Mouse (Mus musculus) lung, embryonic 15.5 days (tissue): Measurements from ENCODE around the gene Arf3. TPM values are rescaled to one million over a fixed set of nuclear protein-coding genes. Genes with fewer than 3 reads are reported as not detected.
A peak's percentile ranks its signal among the peaks of the same experiment; 100 is the strongest.
"Not testable (repeated sequence)": the region's sequence is repeated elsewhere in the genome, so short reads cannot be mapped to it uniquely, and the experiment has no call there.

Experiments
- ATAC-seq: fragments of 200-750 bp; cut with Nextera tagmentation; 2 replicates; pipeline ENCODE4 v1.8.0; 2017; ENCODE audit warnings: moderate number of reproducible peaks, borderline replicate concordance; ENCODE audit not compliant: low FRiP score, low TSS enrichment; ENCODE audit errors: extremely low read depth
- H3K27ac ChIP-seq: fragments of 300-500 bp; sonication (generic); 2 replicates; pipeline ENCODE4 v1.5.1; 2015; ENCODE audit warnings: moderate library complexity, mild to moderate bottlenecking, inconsistent platforms
- H3K27me3 ChIP-seq: fragments of 300-500 bp; sonication (generic); 2 replicates; pipeline ENCODE4 v1.6.1; 2015; ENCODE audit warnings: inconsistent platforms
- H3K36me3 ChIP-seq: fragments of 300-500 bp; sonication (generic); 2 replicates; pipeline ENCODE4 v1.6.1; 2015; ENCODE audit warnings: inconsistent platforms
- H3K4me1 ChIP-seq: fragments of 300-500 bp; sonication (generic); 2 replicates; pipeline ENCODE4 v1.6.1; 2015; ENCODE audit warnings: inconsistent platforms
- H3K4me2 ChIP-seq: fragments of 300-500 bp; sonication (generic); 2 replicates; pipeline ENCODE4 v1.6.1; 2015; ENCODE audit warnings: inconsistent platforms, mild to moderate bottlenecking, moderate library complexity
- H3K4me3 ChIP-seq: fragments of 300-500 bp; sonication (generic); 2 replicates; pipeline ENCODE4 v1.5.1; 2015; ENCODE audit warnings: mild to moderate bottlenecking, inconsistent platforms
- H3K9ac ChIP-seq: fragments of 300-500 bp; sonication (generic); 2 replicates; pipeline ENCODE4 v1.6.1; 2015; ENCODE audit warnings: inconsistent platforms
- H3K9me3 ChIP-seq: fragments of 300-500 bp; sonication (generic); 2 replicates; pipeline ENCODE4 v1.6.1; 2016; ENCODE audit warnings: inconsistent platforms
- WGBS: fragments of 180-500 bp; shearing (Covaris S2); methylation state at CpG from one replicate; pipeline ENCODE4 v1.1.7; 2015; 5-methylcytosine and 5-hydroxymethylcytosine counted together
- polyA plus RNA-seq: library from polyadenylated mRNA; unstranded; fragments of >200 nt; fragmentation: Nextera tagmentation; extraction: Ambion mirVana; gene quantifications from 2 replicates; pipeline ENCODE4 v1.2.1, GENCODE M21; 2015

Arf3 gene
- polyA plus RNA-seq, result 45.7 and 45.8 TPM in 2 replicates

DNA sequence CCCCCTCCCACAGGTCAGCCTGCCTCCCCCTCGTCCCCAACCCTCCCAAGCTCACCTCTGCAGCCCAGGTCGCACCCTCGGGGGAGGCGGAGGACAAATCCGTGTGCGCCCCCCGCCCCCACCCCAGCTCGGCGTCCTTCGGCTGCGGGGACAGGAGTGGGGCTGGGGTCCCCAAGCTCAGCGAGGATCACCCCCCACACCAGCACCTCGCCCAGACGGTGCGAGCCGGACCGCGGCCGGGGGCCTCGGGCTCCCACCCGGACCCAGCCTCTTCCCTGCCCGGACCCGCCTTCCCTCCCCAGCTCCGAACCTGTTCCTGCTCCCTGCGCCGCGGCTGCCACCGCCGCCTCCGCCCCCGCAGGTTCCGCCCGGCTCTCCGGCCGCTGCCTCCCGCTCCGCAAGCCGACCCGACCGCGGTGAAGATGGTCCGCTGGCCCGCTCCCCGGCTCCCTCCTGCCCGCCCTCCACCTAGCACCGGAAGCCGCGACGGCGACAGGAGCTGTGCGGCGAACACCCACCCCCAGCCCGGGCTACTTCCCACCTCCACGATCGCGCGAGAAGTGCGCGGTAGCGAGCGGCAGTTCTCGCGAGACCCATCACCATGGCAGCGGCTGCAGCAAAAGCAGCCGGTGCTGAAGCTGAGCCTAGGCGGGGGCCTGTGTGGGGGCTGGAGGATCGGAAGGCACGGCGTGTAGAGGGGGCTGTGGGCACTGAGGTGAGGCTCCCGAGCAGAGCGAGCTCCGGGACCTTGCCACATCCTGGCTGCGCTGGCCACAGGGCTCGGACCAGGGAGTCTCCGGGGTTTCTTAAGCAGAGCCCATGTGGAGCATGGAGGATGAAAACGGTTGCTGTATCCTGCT, at the start of gene Arf3:
Gene Arf3 (minus strand): TSS at position 545 of the 860 bp plus-strand sequence.
- ATAC-seq, result peak; percentile 94
- Histone ChIP-seq H3K36me3 (peaks cover 10% of the 10 kb centered on the region; the same call in 1 of the 2 replicates), H3K27me3 (peaks cover 3% of the 10 kb centered on the region; the same call in 1 of the 2 replicates), H3K4me2 (peak within 1 kb of the TSS; percentile 86), H3K9me3 (no peaks in the 10 kb centered on the region), H3K4me3 (peak within 1 kb of the TSS; percentile 99), H3K4me1 (peaks cover 16% of the 10 kb centered on the region), H3K9ac (peak within 1 kb of the TSS; percentile 90), H3K27ac (peak within 1 kb of the TSS; percentile 82)
- under 1% methylated on average over 69 of the region's 76 CpGs for WGBS

DNA sequence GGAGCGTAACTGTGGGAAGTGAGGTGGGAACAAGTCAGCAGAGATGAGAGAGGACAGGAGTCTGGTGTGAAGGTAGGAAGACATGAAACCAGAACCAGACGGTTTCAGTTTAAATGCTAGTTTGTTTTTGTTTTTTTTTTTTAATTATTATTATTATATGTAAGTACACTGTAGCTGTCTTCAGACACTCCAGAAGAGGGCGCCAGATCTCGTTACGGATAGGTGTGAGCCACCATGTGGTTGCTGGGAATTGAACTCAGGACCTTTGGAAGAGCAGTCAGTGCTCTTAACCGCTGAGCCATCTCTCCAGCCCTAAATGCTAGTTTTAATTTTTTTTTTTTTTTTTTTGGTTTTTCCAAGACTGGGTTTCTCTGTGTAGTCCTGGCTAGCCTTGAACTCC, 47.2 kb upstream of the Arf3 start:
- not testable (repeated sequence) for H3K27ac ChIP-seq, H3K9me3 ChIP-seq, H3K4me2 ChIP-seq, ATAC-seq, H3K4me3 ChIP-seq, H3K9ac ChIP-seq
- H3K4me1 ChIP-seq, result peaks cover 36% of the 10 kb centered on the region
- peaks cover 50% of the 10 kb centered on the region for H3K27me3 ChIP-seq
- WGBS, result 70% methylated on average over 6 of the region's 6 CpGs
- peaks cover 38% of the 10 kb centered on the region for H3K36me3 ChIP-seq

DNA sequence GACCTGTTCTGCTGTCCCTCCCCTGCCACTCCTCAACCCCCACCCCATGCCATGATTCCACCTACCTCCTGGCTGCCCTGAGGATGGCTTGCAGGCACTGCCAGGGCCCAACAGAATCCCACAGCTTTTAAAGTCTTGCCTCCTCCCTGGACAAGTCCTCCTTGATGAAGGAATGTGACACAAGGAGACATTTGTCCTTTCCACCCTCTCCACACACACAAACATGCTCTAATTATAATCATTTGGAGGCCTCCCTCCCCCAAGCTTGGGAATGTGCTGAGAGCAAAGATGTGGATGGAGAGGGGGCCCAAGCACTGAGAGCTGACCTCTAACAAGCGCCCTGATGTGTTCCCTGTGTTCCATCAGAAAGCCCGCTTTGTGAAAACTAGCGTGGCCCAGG, 46.4 kb upstream of the Arf3 start, which contains the start of gene Ddn:
Gene Ddn (minus strand): TSS at position 101 of the 400 bp plus-strand sequence.
- Histone ChIP-seq H3K4me1 (peaks cover 40% of the 10 kb centered on the region), H3K4me2 (peak within 1 kb of the TSS; percentile 86), H3K27me3 (peaks cover 59% of the 10 kb centered on the region), H3K9me3 (no peaks in the 10 kb centered on the region), H3K4me3 (peak within 1 kb of the TSS; percentile 42), H3K36me3 (peaks cover 33% of the 10 kb centered on the region), H3K9ac (peak within 1 kb of the TSS; percentile 41; the same call in 1 of the 2 replicates), H3K27ac (no peak within 1 kb of the TSS)
- ATAC-seq, result no peak
- WGBS, result 39% methylated on average over 3 of the region's 3 CpGs

GRCm38 (mm10) chr15:98808651-98809134, 45.7 kb upstream of the Arf3 start:
- Histone ChIP-seq H3K4me1 (peaks cover 43% of the 10 kb centered on the region), H3K9ac (peak overlapping the region; percentile 41; the same call in 1 of the 2 replicates), H3K4me2 (peak overlapping the region; percentile 86; the same call in 1 of the 2 replicates), H3K4me3 (no peak overlapping the region), H3K9me3 (no peaks in the 10 kb centered on the region), H3K36me3 (peaks cover 27% of the 10 kb centered on the region), H3K27ac (no peak overlapping the region), H3K27me3 (peaks cover 65% of the 10 kb centered on the region)
- no peak for ATAC-seq
- WGBS, result 16% methylated on average over 6 of the region's 6 CpGs

GRCm38 (mm10) chr15:98807895-98808650, 45.1 kb upstream of the Arf3 start:
- Histone ChIP-seq H3K4me3 (peak overlapping the region; percentile 42), H3K9ac (peak overlapping the region; percentile 41), H3K36me3 (peaks cover 20% of the 10 kb centered on the region), H3K4me1 (peaks cover 43% of the 10 kb centered on the region), H3K9me3 (no peaks in the 10 kb centered on the region), H3K27me3 (peaks cover 71% of the 10 kb centered on the region), H3K4me2 (peak overlapping the region; percentile 86), H3K27ac (no peak overlapping the region)
- WGBS, result under 1% methylated on average over 34 of the region's 34 CpGs
- ATAC-seq, result no peak

- H3K4me3 ChIP-seq, result peak overlapping the region; percentile 42
- peaks cover 43% of the 10 kb centered on the region for H3K4me1 ChIP-seq
- peak overlapping the region; percentile 86 for H3K4me2 ChIP-seq
- 2% methylated on average over 58 of the region's 58 CpGs for WGBS
- H3K27me3 ChIP-seq, result peaks cover 81% of the 10 kb centered on the region
- H3K9ac ChIP-seq, result 0 out of 2 replicates have a peak overlapping the region, but pooled peaks have one; percentile 41
- H3K36me3 ChIP-seq, result 0 out of 2 replicates have a peak, but pooled peaks cover 12% of the 10 kb centered on the region
- H3K9me3 ChIP-seq, result no peaks in the 10 kb centered on the region
- peak; percentile 14; the same call in 1 of the 2 replicates for ATAC-seq
- H3K27ac ChIP-seq, result no peak overlapping the region
Measured at GRCm38 (mm10) chr15:98806809-98807770, 44.1 kb upstream of the Arf3 start.

DNA sequence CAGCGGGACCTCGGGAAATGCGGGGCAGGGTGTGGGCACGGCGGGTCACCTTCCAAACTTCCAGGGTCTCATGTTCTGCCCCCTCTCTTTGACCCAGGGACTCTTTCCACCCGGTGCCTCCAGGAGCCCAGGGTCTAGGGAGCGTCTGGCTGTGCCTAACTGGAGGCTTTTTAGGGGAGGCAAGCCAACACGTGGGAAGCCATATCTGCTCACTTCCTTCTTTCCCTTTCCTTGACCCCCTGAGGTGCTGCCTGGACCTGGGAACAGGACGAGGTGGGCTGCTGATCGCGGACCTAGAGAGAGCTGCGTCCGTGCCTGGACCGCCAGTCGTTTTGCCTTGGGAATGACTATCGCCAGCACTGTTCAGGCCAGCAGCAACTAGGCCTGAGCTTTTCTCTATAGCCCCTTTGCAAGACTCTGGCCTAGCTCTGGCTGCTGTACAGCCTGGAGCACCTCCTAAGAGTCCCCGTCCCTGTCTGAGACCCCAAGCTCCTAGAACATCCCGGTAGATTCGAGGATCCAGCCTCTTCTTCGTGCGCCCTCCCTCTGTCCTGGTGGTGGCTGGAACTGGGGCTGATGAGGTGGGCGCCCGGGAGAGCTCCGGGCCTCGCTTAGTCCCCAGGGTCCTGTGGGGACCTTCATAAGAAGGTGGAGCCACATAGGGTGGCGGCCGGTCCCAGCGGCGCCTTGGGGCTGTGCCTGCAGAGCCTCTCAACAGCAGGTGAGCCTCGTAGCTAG, 43.2 kb upstream of the Arf3 start:
- ATAC-seq, result peak; percentile 13; the same call in 1 of the 2 replicates
- no peak overlapping the region for H3K27ac ChIP-seq
- peaks cover 43% of the 10 kb centered on the region for H3K4me1 ChIP-seq
- peaks cover 89% of the 10 kb centered on the region for H3K27me3 ChIP-seq
- no peak overlapping the region for H3K9ac ChIP-seq
- WGBS, result 17% methylated on average over 30 of the region's 30 CpGs
- peak overlapping the region; percentile 86 for H3K4me2 ChIP-seq
- H3K9me3 ChIP-seq, result no peaks in the 10 kb centered on the region
- 0 out of 2 replicates have a peak, but pooled peaks cover 5% of the 10 kb centered on the region for H3K36me3 ChIP-seq
- H3K4me3 ChIP-seq, result peak overlapping the region; percentile 42

DNA sequence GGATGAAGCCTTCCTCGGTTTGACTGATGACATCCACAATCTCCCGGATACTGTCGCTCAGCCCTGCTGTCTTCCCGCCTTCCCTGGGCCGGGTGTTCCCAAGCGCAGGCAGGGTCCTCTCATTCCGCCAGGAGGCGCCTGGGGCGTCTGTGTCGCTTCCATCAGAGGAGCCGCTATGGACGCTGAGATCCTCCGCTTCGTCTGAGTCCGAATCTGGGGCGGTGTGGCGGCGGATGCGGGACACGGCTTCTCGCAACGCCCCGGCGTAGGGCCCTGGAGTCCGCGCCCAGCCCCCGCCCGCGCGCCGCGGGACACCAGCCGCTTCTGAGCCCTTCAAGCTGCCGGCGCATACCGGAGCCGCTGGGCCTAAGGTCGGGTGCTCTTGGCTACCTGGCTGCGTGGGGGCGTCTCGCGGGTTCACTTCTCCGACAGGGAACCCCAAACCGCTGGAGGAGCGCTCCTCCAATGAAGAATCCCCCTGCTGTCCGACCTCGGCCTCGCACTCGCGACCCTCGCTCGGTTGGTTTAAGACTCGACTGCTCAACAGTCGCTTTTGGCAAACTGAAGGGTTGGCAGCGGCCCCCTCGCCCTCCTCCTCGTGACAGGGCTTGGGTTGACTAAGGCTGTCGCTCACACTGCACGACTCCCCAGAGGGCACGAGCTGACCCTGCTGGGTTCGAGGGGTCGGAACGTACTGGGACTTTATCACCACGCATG, 42.5 kb upstream of the Arf3 start:
- no peaks in the 10 kb centered on the region for H3K9me3 ChIP-seq
- H3K36me3 ChIP-seq, result no peaks in the 10 kb centered on the region
- peak overlapping the region; percentile 27 for H3K9ac ChIP-seq
- WGBS, result 2% methylated on average over 63 of the region's 64 CpGs
- ATAC-seq, result peak; percentile 17; the same call in 1 of the 2 replicates
- peaks cover 43% of the 10 kb centered on the region for H3K4me1 ChIP-seq
- peaks cover 97% of the 10 kb centered on the region for H3K27me3 ChIP-seq
- H3K4me3 ChIP-seq, result peak overlapping the region; percentile 38
- peak overlapping the region; percentile 75 for H3K4me2 ChIP-seq
- H3K27ac ChIP-seq, result no peak overlapping the region

GRCm38 (mm10) chr15:98804054-98804453, 41.0 kb upstream of the Arf3 start:
- H3K4me1 ChIP-seq, result peaks cover 43% of the 10 kb centered on the region
- no peak overlapping the region for H3K4me3 ChIP-seq
- H3K9me3 ChIP-seq, result no peaks in the 10 kb centered on the region
- H3K27me3 ChIP-seq, result peaks cover 99% of the 10 kb centered on the region
- no peak overlapping the region for H3K9ac ChIP-seq
- H3K27ac ChIP-seq, result no peak overlapping the region
- WGBS, result under 1% methylated on average over 32 of the region's 32 CpGs
- peak overlapping the region; percentile 43 for H3K4me2 ChIP-seq
- no peaks in the 10 kb centered on the region for H3K36me3 ChIP-seq
- no peak for ATAC-seq

DNA sequence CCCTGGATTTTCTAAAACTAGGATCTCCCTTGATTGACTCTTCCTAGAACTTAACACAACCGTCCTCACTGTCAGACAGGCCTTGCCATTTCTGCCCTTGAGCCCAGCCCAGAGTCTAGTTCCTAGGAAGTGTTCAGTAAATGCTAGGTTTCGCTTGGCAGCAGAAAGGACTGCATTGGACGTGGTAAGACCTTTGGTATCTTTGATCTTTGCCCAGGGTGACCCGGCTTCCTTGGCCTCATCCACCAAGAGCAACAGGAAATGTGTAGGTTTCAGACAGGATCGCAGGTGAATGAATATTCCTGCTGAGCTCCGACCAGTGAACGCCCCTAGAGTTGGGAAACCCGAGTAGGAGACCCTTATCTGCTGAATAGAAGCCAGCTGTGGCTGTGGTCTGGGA, 39.9 kb upstream of the Arf3 start:
- H3K4me2 ChIP-seq, result no peak overlapping the region
- H3K4me3 ChIP-seq, result no peak overlapping the region
- peaks cover 32% of the 10 kb centered on the region for H3K4me1 ChIP-seq
- 3% methylated on average over 8 of the region's 8 CpGs for WGBS
- no peaks in the 10 kb centered on the region for H3K9me3 ChIP-seq
- no peak overlapping the region for H3K27ac ChIP-seq
- no peak for ATAC-seq
- H3K9ac ChIP-seq, result no peak overlapping the region
- peaks cover 99% of the 10 kb centered on the region for H3K27me3 ChIP-seq
- H3K36me3 ChIP-seq, result no peaks in the 10 kb centered on the region
